Mouse (Mus musculus): ENCODE measurements around the gene Prss36.
"Not testable (repeated sequence)": the region's sequence is repeated elsewhere in the genome, so short reads cannot be mapped to it uniquely, and the experiment has no call there.

Prss36 gene

GRCm38 (mm10) chr7:127946470-127947023, at the start of gene Prss36:
Gene Prss36 (minus strand): TSS chr7:127946725.
- DNase-seq (ENCODE audit: low spot score in 2 of 2) = no peak

GRCm38 (mm10) chr7:127993341-127993977, 46.9 kb upstream of the Prss36 start, which contains the start of gene Pycard:
Gene Pycard (minus strand): TSS chr7:127993867.
- peak in 1 of 2 experiments; percentile 20 for DNase-seq (ENCODE audit: low spot score in 2 of 2)

GRCm38 (mm10) chr7:127992488-127993340, 46.2 kb upstream of the Prss36 start:
- DNase-seq (ENCODE audit: low spot score in 2 of 2) = no peak

- DNase-seq (ENCODE audit: low spot score in 2 of 2) = peak in 1 of 2 experiments; percentile 73
Observed at GRCm38 (mm10) chr7:127991643-127992487, 45.3 kb upstream of the Prss36 start.

GRCm38 (mm10) chr7:127988904-127989303, 42.4 kb upstream of the Prss36 start:
- no peak for DNase-seq (ENCODE audit: low spot score in 2 of 2)

- DNase-seq (ENCODE audit: low spot score in 2 of 2) = no peak
Observed at GRCm38 (mm10) chr7:127980606-127981005, 34.1 kb upstream of the Prss36 start.

GRCm38 (mm10) chr7:127978856-127979255, 32.3 kb upstream of the Prss36 start:
- no peak for DNase-seq (ENCODE audit: low spot score in 2 of 2)

GRCm38 (mm10) chr7:127974413-127974930, 27.9 kb upstream of the Prss36 start:
- DNase-seq (ENCODE audit: low spot score in 2 of 2) = no peak

GRCm38 (mm10) chr7:127967922-127968828, 21.6 kb upstream of the Prss36 start:
- peak; percentile 64 to 73 for DNase-seq (ENCODE audit: low spot score in 2 of 2)

- peak; percentile 80 to 95 for DNase-seq (ENCODE audit: low spot score in 2 of 2)
Observed at GRCm38 (mm10) chr7:127967004-127967921, 20.7 kb upstream of the Prss36 start, which contains the start of gene Fus. Gene Fus (plus strand): TSS chr7:127967457.

- no peak for DNase-seq (ENCODE audit: low spot score in 2 of 2)
Observed at GRCm38 (mm10) chr7:127966371-127966918, 19.9 kb upstream of the Prss36 start.

- DNase-seq (ENCODE audit: low spot score in 2 of 2) = no peak
Observed at GRCm38 (mm10) chr7:127959364-127959763, 12.8 kb upstream of the Prss36 start.

GRCm38 (mm10) chr7:127952864-127953581, 6.5 kb upstream of the Prss36 start:
- no peak for DNase-seq (ENCODE audit: low spot score in 2 of 2)

GRCm38 (mm10) chr7:127944614-127945013, 1.9 kb downstream of the Prss36 start:
- DNase-seq (ENCODE audit: low spot score in 2 of 2) = no peak

- DNase-seq (ENCODE audit: low spot score in 2 of 2) = not testable (repeated sequence)
Observed at GRCm38 (mm10) chr7:127942097-127942496, 4.4 kb downstream of the Prss36 start.

GRCm38 (mm10) chr7:127936216-127936884, 10.2 kb downstream of the Prss36 start:
- no peak for DNase-seq (ENCODE audit: low spot score in 2 of 2)

GRCm38 (mm10) chr7:127935748-127936159, 10.8 kb downstream of the Prss36 start:
- DNase-seq (ENCODE audit: low spot score in 2 of 2) = no peak

All from left cerebral cortex, adult 9 months (tissue).